Mouse (Mus musculus): ENCODE data around the gene Usp33.
A peak's percentile ranks its signal among the peaks of the same experiment; 100 is the strongest.

Gene Usp33

GRCm38 (mm10) chr3:152342961-152343517 lies 3.2 kb upstream of the Usp33 start:
- DNase-seq = no peak

GRCm38 (mm10) chr3:152346633-152347141 lies 409 bp downstream of the Usp33 start:
- no peak for DNase-seq

- DNase-seq = no peak
Measured at GRCm38 (mm10) chr3:152347227-152347626, 949 bp downstream of the Usp33 start.

GRCm38 (mm10) chr3:152348011-152348830 lies 1.9 kb downstream of the Usp33 start:
- no peak for DNase-seq

GRCm38 (mm10) chr3:152350431-152350830 lies 4.2 kb downstream of the Usp33 start:
- DNase-seq = no peak

GRCm38 (mm10) chr3:152350966-152351365 lies 4.7 kb downstream of the Usp33 start:
- no peak for DNase-seq

- DNase-seq = no peak
Measured at GRCm38 (mm10) chr3:152352289-152352688, 6.0 kb downstream of the Usp33 start.

GRCm38 (mm10) chr3:152353434-152354177 lies 7.3 kb downstream of the Usp33 start:
- DNase-seq = no peak

GRCm38 (mm10) chr3:152355361-152355760 lies 9.1 kb downstream of the Usp33 start:
- DNase-seq = peak; percentile 89

GRCm38 (mm10) chr3:152356751-152357150 lies 10.5 kb downstream of the Usp33 start:
- no peak for DNase-seq

- no peak for DNase-seq
Measured at GRCm38 (mm10) chr3:152359151-152359550, 12.9 kb downstream of the Usp33 start.

GRCm38 (mm10) chr3:152364181-152364580 lies 17.9 kb downstream of the Usp33 start:
- DNase-seq = no peak

- DNase-seq = no peak
Measured at GRCm38 (mm10) chr3:152376063-152376462, 29.8 kb downstream of the Usp33 start.

- DNase-seq = no peak
Measured at GRCm38 (mm10) chr3:152384106-152384505, 37.8 kb downstream of the Usp33 start.

GRCm38 (mm10) chr3:152395350-152396277 lies 49.3 kb downstream of the Usp33 start, which contains the start of gene Zzz3:
Gene Zzz3 (plus strand): TSS chr3:152395473.
- peak; percentile 99 for DNase-seq

GRCm38 (mm10) chr3:152396278-152396987 lies 50.2 kb downstream of the Usp33 start:
- peak; percentile 100 for DNase-seq

GRCm38 (mm10) chr3:152396988-152397314 lies 50.7 kb downstream of the Usp33 start:
- DNase-seq = no peak

- DNase-seq = peak; percentile 40
Measured at GRCm38 (mm10) chr3:152397335-152397940, 51.2 kb downstream of the Usp33 start.

- peak; percentile 73 for DNase-seq
Measured at GRCm38 (mm10) chr3:152400441-152400840, 54.2 kb downstream of the Usp33 start.

GRCm38 (mm10) chr3:152400875-152401274 lies 54.6 kb downstream of the Usp33 start:
- DNase-seq = peak; percentile 55

GRCm38 (mm10) chr3:152401964-152402670 lies 55.8 kb downstream of the Usp33 start:
- peak; percentile 97 for DNase-seq
